Mouse (Mus musculus) hindbrain, postnatal 0 days (tissue): Measurements from ENCODE around the gene Mex3d. TPM values are rescaled to one million over a fixed set of nuclear protein-coding genes. Genes with fewer than 3 reads are reported as not detected.

Source experiments
- ATAC-seq: fragments of 200-750 bp; cut with Nextera tagmentation; 2 replicates; pipeline ENCODE4 v1.8.0; 2017; ENCODE audit warnings: mild to moderate bottlenecking, moderate TSS enrichment, moderate library complexity
- DNase-seq: peaks from one replicate; pipeline ENCODE4 v3.0.0-alpha.2; 2015; ENCODE audit warnings: low spot score
- H3K27ac ChIP-seq: fragments of 300-500 bp; sonication (generic); 2 replicates; pipeline ENCODE4 v1.5.1; 2014; ENCODE audit warnings: mild to moderate bottlenecking
- H3K27me3 ChIP-seq: fragments of 300-500 bp; sonication (generic); 2 replicates; pipeline ENCODE4 v1.6.1; 2014; ENCODE audit warnings: low read length, mixed read lengths; ENCODE audit not compliant: insufficient read depth
- H3K36me3 ChIP-seq: fragments of 300-500 bp; sonication (generic); 2 replicates; pipeline ENCODE4 v1.6.1; 2014; ENCODE audit warnings: low read length, mixed read lengths; ENCODE audit not compliant: insufficient read depth
- H3K4me1 ChIP-seq: fragments of 300-500 bp; sonication (generic); 2 replicates; pipeline ENCODE4 v1.6.1; 2014; ENCODE audit warnings: antibody characterized with exemption, low read length, mixed read lengths; ENCODE audit not compliant: insufficient read depth
- H3K4me2 ChIP-seq: fragments of 300-500 bp; sonication (generic); 2 replicates; pipeline ENCODE4 v1.6.1; 2014; ENCODE audit warnings: low read depth, mild to moderate bottlenecking, low read length, moderate library complexity, mixed read lengths
- H3K4me3 ChIP-seq: fragments of 300-500 bp; sonication (generic); 2 replicates; pipeline ENCODE4 v1.5.1; 2014; ENCODE audit warnings: low read length
- H3K9ac ChIP-seq: fragments of 300-500 bp; sonication (generic); replicated peaks from 2 replicates; pipeline ENCODE4 v1.6.1; 2014; ENCODE audit warnings: mild to moderate bottlenecking, low read length, moderate library complexity, mixed read lengths
- H3K9me3 ChIP-seq: fragments of 300-500 bp; sonication (generic); 2 replicates; pipeline ENCODE4 v1.6.1; 2016; ENCODE audit warnings: low read length, mixed read lengths
- CTCF ChIP-seq: IDR thresholded peaks from 2 replicates; pipeline ENCODE4 v1.5.1; 2016; ENCODE audit warnings: antibody characterized with exemption, control low read depth, low read depth
- WGBS: fragments of 180-500 bp; shearing (Covaris S2); extraction: QIAGEN DNeasy Blood & Tissue Kit; methylation state at CpG from one replicate; pipeline ENCODE4 v1.1.7; 2014; 5-methylcytosine and 5-hydroxymethylcytosine counted together
- polyA plus RNA-seq: library from polyadenylated mRNA; unstranded; fragments of >200 nt; fragmentation: Nextera tagmentation; extraction: Ambion mirVana; gene quantifications from 2 replicates; pipeline ENCODE4 v1.2.1, GENCODE M21; 2015
- total RNA-seq: library from RNA; depleted of rRNA; stranded (reverse); fragments of >200 nt; gene quantifications from 2 replicates; pipeline ENCODE4 v1.2.3, GENCODE M21; 2014

Mex3d gene
- total and polyA plus RNA-seq, 2 experiments from 2014 or later = 14.2 to 129 TPM

- H3K27me3 ChIP-seq = no peaks in the 10 kb centered on the region
- WGBS = 1% methylated on average over 43 of the region's 60 CpGs
- H3K36me3 ChIP-seq = peaks cover 16% of the 10 kb centered on the region; the same call in 1 of the 2 replicates
- DNase-seq (peak; percentile 63), ATAC-seq (peak; percentile 21; the same call in 1 of the 2 replicates)
- H3K4me3 ChIP-seq = peak overlapping the region; percentile 96
- peak overlapping the region; percentile 96 for H3K27ac ChIP-seq
- TF ChIP-seq CTCF = no peak
- H3K4me1 ChIP-seq = peaks cover 11% of the 10 kb centered on the region; the same call in 1 of the 2 replicates
- H3K9me3 ChIP-seq = no peaks in the 10 kb centered on the region
- H3K4me2 ChIP-seq = peak overlapping the region; percentile 72
- H3K9ac ChIP-seq = peak overlapping the region; percentile 98
Observed at GRCm38 (mm10) chr10:80432936-80433512, 45.6 kb upstream of the Mex3d start.

GRCm38 (mm10) chr10:80432387-80432785 lies 44.9 kb upstream of the Mex3d start:
- no peak for DNase-seq
- Histone ChIP-seq H3K9ac (peak overlapping the region; percentile 98), H3K4me1 (peaks cover 11% of the 10 kb centered on the region; the same call in 1 of the 2 replicates), H3K4me3 (peak overlapping the region; percentile 96), H3K4me2 (peak overlapping the region; percentile 72), H3K27ac (peak overlapping the region; percentile 96; the same call in 1 of the 2 replicates), H3K27me3 (no peaks in the 10 kb centered on the region), H3K36me3 (peaks cover 16% of the 10 kb centered on the region), H3K9me3 (no peaks in the 10 kb centered on the region)
- TF ChIP-seq CTCF = no peak
- WGBS = 2% methylated on average over 4 of the region's 4 CpGs
- ATAC-seq = no peak

- H3K27ac ChIP-seq = no peak overlapping the region
- 14% methylated on average over 16 of the region's 16 CpGs for WGBS
Observed at GRCm38 (mm10) chr10:80431570-80432386, 44.3 kb upstream of the Mex3d start.

GRCm38 (mm10) chr10:80430375-80430980 lies 43.0 kb upstream of the Mex3d start:
- H3K36me3 ChIP-seq = peaks cover 34% of the 10 kb centered on the region
- no peaks in the 10 kb centered on the region for H3K27me3 ChIP-seq
- WGBS = 72% methylated on average over 6 of the region's 8 CpGs
- H3K27ac ChIP-seq = no peak overlapping the region
- no peak overlapping the region for H3K4me2 ChIP-seq
- DNase-seq (no peak), ATAC-seq (no peak)
- H3K4me1 ChIP-seq = peaks cover 11% of the 10 kb centered on the region; the same call in 1 of the 2 replicates
- no peak for TF ChIP-seq CTCF
- H3K4me3 ChIP-seq = no peak overlapping the region
- H3K9me3 ChIP-seq = no peaks in the 10 kb centered on the region
- no peak overlapping the region for H3K9ac ChIP-seq

More at GRCm38 (mm10) chr10:80431570-80432386, 44.3 kb upstream of the Mex3d start:
- peaks cover 11% of the 10 kb centered on the region; the same call in 1 of the 2 replicates for H3K4me1 ChIP-seq
- peak overlapping the region; percentile 96 for H3K4me3 ChIP-seq
- DNase-seq (no peak), ATAC-seq (no peak)
- no peak for TF ChIP-seq CTCF
- peaks cover 21% of the 10 kb centered on the region for H3K36me3 ChIP-seq
- peak overlapping the region; percentile 98 for H3K9ac ChIP-seq
- H3K9me3 ChIP-seq = no peaks in the 10 kb centered on the region
- H3K4me2 ChIP-seq = peak overlapping the region; percentile 72
- H3K27me3 ChIP-seq = no peaks in the 10 kb centered on the region

- H3K9me3 ChIP-seq = no peaks in the 10 kb centered on the region
- no peak overlapping the region for H3K4me2 ChIP-seq
- H3K4me3 ChIP-seq = no peak overlapping the region
- no peak for TF ChIP-seq CTCF
- WGBS = 81% methylated on average over 8 of the region's 8 CpGs
- DNase-seq = no peak
- no peak overlapping the region for H3K9ac ChIP-seq
- peaks cover 11% of the 10 kb centered on the region; the same call in 1 of the 2 replicates for H3K4me1 ChIP-seq
- H3K27ac ChIP-seq = no peak overlapping the region
- no peaks in the 10 kb centered on the region for H3K27me3 ChIP-seq
- peaks cover 41% of the 10 kb centered on the region for H3K36me3 ChIP-seq
- no peak for ATAC-seq
Observed at GRCm38 (mm10) chr10:80429800-80430199, 42.3 kb upstream of the Mex3d start.

- H3K27ac ChIP-seq = no peak overlapping the region
- H3K36me3 ChIP-seq = peaks cover 60% of the 10 kb centered on the region
- WGBS = 96% methylated on average over 3 of the region's 3 CpGs
- no peak overlapping the region for H3K4me3 ChIP-seq
- peak; percentile 23; the same call in 1 of the 2 replicates for TF ChIP-seq CTCF
- no peaks in the 10 kb centered on the region for H3K9me3 ChIP-seq
- no peak overlapping the region for H3K4me2 ChIP-seq
- DNase-seq (no peak), ATAC-seq (no peak)
- no peak overlapping the region for H3K9ac ChIP-seq
- H3K4me1 ChIP-seq = no peaks in the 10 kb centered on the region
- no peaks in the 10 kb centered on the region for H3K27me3 ChIP-seq
Observed at GRCm38 (mm10) chr10:80425041-80425440, 37.6 kb upstream of the Mex3d start.
